ENCODE assay signal across 9 mouse cellular contexts in the genomic region with DNA sequence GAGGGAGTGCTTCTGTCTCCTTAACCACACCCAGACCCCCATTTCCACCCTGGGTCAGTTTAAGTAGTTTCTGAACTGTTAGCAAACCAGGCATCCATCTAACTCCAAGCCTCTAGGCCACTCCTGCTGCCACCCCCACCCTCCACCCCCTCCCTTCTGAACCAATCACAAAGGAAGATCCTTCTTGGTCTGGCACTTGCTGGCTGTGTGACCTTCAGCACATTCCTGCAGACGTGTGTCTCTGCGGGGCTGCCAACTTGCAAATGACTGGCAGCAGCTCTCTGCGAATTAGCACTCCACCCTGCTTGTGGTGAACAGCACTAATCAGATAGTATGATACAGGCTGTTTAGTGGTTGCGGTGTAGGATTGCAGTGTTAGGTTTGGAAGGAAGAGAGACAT. TPM values are rescaled to one million over a fixed set of nuclear protein-coding genes. Genes with fewer than 3 reads are reported as not detected.
DNase-seq lines count a peak whose midpoint lies in the region; ATAC-seq and TF ChIP-seq lines count a peak whose summit lies in the region.
"Had no signal": no experiment of that assay in that cellular context is flagged by ENCODE, and none has a peak within 500 bp of the region (broad histone marks: within the 10 kb centered on the region; RNA-seq: fewer than 3 reads in every experiment).

No protein-coding gene starts in this region.

- H3K9me3 ChIP-seq in G1E (replicated peaks): no peaks in the 10 kb centered on the region
- H3K9me3 ChIP-seq: neural tube, embryonic 13.5 days had no signal

- DNase-seq in layer of hippocampus, adult 9-11 months: peak; percentile 68
- DNase-seq in layer of hippocampus, adult 11-12 months (ENCODE audit: low spot score): no peak
- no peak for DNase-seq in G1E (ENCODE audit: low spot score)
- peak; percentile 40 to 46 for DNase-seq in adrenal gland, postnatal 36 days
- no peak for DNase-seq in spleen, adult 18-20 months
- no peak for DNase-seq in left cerebral cortex, postnatal 4 days
- DNase-seq in right cerebral cortex, postnatal 14 days: no peak

- intact Hi-C loops in left cerebral cortex, postnatal 4 days (cut with DNase I): no loop called here

- H3K4me1 ChIP-seq in G1E (ENCODE audit: insufficient read depth, low read depth, low read length): peaks cover 8% of the 10 kb centered on the region; the same call in 1 of the 2 replicates

- peaks cover 67% of the 10 kb centered on the region for H3K27me3 ChIP-seq in G1E (ENCODE audit: insufficient read depth, low read length)

- no peaks in the 10 kb centered on the region for H3K36me3 ChIP-seq in G1E (replicated peaks)
- H3K36me3 ChIP-seq: neural tube, embryonic 13.5 days had no signal

- no peak for TF ChIP-seq CTCF in G1E (IDR thresholded peaks at IDR 0.05; ENCODE audit: low read depth, low read length)

- peak; percentile 37 for ATAC-seq in G1E (ENCODE audit: extremely low read depth, insufficient number of reproducible peaks, low FRiP score, poor library complexity, severe bottlenecking)
- peak; percentile 37 for ATAC-seq in inflammation-experienced regulatory T-cells, adult 6 months

- no peak overlapping the region for H3K4me3 ChIP-seq in G1E (ENCODE audit: low read depth, low read length)
- H3K4me3 ChIP-seq: neural tube, embryonic 13.5 days had no signal

RNA-seq across cellular contexts. Expression of gene Atxn7l1, which starts 18.1 kb away (rescaled TPM):
- total RNA-seq in G1E (2014; fragmentation: Nextera tagmentation) (245 and 282 TPM in 2 replicates), G1E (2017) (51.1 and 56.6 TPM in 2 replicates)
- polyA plus RNA-seq in G1E (2012): 51.0 and 52.2 TPM in 2 replicates
- 10 to 100 TPM; 26.5 to 29.5 TPM for total RNA-seq in adrenal gland, postnatal 36 days (2021)
- 10 to 100 TPM; 59.7 to 94.2 (median 92.9) TPM for polyA plus RNA-seq in inflammation-experienced regulatory T-cells, adult 6 months (2017; shearing (Covaris generic))
- total RNA-seq in left cerebral cortex, postnatal 4 days (2021): 10 to 100 TPM; 61.4 to 62.9 TPM

RNA-seq across cellular contexts. Expression of gene Cdhr3, which starts 36.7 kb away (rescaled TPM):
- total RNA-seq in G1E (2014; fragmentation: Nextera tagmentation): not detected in 2 replicates
- 0.22 and 0.23 TPM in 2 replicates for total RNA-seq in G1E (2017)
- polyA plus RNA-seq in G1E (2012): not detected in 2 replicates
- under 1 TPM in 1 of 2 experiments, not detected in 1; 0.10 TPM for total RNA-seq in adrenal gland, postnatal 36 days (2021)
- polyA plus RNA-seq in inflammation-experienced regulatory T-cells, adult 6 months (2017; shearing (Covaris generic)): under 1 TPM in 2 of 3 experiments, not detected in 1; 0.18 to 0.26 TPM
- total RNA-seq in left cerebral cortex, postnatal 4 days (2021): 1 to 10 TPM in 1 of 2 experiments, under 1 TPM in 1; 0.76 to 1.4 TPM

Comparison
In these comparisons a context has a peak if more than half of its experiments do, and no peak if none do; other contexts are left out.
1. DNase-seq: peak in layer of hippocampus, adult 9-11 months (single experiment) and adrenal gland, postnatal 36 days (2 of 2); none in layer of hippocampus, adult 11-12 months (single experiment), G1E (single experiment), spleen, adult 18-20 months (0 of 2), left cerebral cortex, postnatal 4 days (single experiment) and right cerebral cortex, postnatal 14 days (single experiment).